Mouse (Mus musculus): ENCODE data around the gene Erg. TPM values are rescaled to one million over a fixed set of nuclear protein-coding genes. Genes with fewer than 3 reads are reported as not detected.

Gene Erg
- total RNA-seq (2015) (20.9 and 26.9 TPM in 2 replicates), total RNA-seq (2017) (46.0 and 55.8 TPM in 2 replicates)

DNA sequence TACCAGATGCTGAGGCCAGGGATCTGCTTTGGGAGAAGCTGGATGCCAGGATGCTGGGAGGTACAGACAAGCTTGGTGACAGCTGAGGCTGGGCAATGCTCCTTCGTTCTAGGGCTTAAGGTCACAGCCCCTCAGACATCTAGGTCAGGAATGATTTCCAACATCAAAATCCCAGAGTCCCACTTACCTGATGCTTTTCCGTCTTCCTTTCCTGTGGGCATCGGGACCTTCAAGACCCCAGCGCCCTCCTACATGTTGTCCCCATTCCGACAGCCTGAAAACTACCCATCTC, at the start of gene Erg:
Gene Erg, minus strand, starts transcription at position 283 of the 292 bp plus-strand sequence.
- ATAC-seq (replicated peaks; ENCODE audit: poor library complexity), result no peak

DNA sequence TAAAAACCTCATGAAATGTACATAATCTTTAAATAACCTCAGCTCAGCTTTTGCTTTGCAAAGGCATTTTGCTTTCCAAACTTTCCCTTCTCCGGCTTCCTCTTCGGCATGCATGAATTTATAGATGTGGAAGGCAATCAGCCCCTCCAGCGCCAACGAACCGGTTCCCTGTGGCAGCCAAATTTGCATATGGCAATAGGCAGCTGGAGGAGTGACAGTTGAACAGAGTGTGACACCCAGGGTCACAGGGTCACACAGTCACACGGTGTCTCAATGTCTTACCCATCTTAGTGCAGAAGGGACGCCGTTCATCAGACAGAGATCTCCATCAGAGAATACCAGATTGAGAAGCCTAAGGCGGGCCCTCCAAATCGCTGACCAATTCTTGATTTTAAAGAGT, 45.4 kb upstream of the Erg start:
- no peak for ATAC-seq (replicated peaks; ENCODE audit: poor library complexity)

DNA sequence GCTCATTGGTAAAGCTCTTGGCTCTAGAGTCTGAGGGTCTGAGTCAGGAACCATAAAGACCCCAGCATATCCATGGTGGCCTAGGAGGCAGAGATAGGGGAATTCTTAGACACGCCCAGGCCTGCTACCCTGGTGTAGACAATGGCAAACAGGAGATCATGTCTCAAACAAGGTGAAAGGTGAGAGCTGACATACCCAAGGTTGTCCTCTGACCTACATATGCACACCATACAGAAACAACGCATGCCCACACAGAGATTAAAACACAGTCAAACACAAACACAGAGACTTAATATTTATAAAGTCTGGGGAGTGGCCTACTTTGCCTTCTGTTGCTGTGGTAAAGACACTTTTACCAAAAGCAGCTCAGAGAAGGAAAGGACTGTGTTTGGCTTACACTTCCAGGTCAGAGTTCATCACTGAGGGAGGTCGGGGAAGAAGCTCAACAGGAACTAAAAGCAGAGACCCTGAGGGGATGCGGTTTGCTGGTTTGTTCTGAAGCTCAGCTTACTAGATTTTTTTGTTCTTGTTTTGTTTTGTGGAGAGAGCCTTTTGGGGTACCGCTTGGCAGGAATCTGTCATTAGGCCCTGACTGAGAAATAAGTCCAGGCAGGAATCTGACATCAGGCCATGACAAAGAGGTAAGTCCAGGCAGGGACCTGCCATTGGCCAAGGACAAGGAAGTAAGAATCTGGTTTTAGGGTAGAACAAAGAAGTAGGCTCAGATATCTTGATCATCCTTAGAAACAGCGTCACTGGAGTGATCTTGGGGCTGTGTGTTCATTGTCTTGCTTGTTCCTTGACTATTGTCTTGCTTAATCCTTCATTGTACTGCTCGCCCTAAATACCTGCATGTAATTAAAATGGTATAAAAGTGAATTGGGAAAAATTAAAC, 37.7 kb upstream of the Erg start:
- ATAC-seq (replicated peaks; ENCODE audit: poor library complexity), result no peak

DNA sequence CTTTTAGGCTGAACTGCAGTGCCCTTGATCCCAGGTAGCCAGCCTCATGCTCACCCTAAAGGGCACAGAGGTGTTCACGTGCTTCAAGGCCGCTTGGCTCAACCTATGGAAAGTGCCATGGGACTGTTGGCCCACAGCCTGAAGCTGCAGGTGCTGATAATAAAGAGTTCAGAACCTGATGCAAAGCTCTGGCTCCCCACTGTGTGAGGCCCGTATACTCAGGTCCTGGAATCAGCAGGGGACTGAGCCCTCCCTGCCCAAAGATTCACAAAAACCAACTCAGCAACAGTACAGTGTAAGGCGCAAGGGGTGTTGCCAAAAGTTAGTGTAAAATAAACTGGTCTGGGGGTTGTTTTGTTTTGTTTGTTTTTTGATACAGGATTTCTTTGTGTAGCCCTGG, 36.7 kb upstream of the Erg start:
- ATAC-seq (replicated peaks; ENCODE audit: poor library complexity), result no peak

DNA sequence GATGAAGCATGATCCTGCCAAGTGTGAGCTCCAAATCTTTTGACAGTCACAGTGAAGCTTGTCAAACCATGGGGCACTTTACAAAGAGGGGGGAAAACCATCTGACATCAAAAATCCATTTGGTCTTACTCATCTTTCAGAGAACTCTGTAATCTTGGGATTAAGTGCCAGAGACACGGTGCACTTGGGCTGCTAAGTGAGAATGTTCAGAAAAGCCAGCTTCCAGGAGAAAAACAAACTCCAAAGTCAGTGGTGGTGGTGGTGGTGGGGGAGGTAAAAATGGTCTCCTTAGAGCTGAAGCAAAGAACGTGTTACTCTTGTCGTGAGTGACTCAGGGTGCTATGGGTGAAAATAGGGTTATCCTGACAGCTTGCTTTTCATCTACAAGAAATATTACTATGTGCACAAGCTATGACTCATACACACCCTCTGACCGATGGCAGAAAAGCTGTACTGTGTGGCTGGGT, 33.5 kb upstream of the Erg start:
- ATAC-seq (replicated peaks; ENCODE audit: poor library complexity), result no peak

DNA sequence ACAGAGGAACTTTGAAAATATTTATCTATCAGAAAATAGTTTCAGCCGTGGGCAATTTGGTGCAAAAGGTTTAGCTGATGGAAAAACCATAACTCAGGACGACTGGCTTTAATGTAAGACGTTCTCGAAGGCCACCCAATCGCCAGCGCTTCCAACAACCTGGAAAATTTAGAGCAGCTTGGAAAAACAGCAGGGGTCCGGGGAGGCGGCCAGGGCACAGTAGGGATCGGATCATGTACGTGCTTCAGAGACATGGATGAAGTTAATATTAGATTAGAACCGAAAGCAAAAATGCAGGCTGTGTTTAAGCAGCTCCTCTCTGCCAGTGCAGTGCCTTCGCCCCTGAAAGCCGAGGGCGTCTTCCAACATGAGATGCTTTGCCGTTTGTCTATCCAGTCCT, 31.8 kb upstream of the Erg start:
- no peak for ATAC-seq (replicated peaks; ENCODE audit: poor library complexity)

DNA sequence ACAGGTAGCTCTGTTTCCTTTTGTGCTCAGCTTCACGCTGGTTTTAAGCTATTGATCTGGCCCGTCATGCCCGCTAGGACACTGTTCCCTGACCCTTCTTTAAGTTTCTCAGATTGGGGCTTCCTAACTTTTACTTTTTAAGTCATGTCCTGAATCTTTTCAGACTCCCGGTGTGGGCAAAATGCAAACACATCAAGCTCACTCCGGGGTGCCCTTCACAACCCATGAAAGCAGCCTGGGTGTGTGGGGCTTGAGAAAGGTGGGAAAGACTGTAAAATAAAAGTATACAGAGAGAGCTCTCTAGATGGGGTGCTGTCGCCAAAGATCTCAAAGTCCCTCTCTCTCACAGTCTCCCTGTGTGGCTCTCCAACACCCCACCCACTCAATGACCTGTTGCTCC, 31.3 kb upstream of the Erg start:
- no peak for ATAC-seq (replicated peaks; ENCODE audit: poor library complexity)

DNA sequence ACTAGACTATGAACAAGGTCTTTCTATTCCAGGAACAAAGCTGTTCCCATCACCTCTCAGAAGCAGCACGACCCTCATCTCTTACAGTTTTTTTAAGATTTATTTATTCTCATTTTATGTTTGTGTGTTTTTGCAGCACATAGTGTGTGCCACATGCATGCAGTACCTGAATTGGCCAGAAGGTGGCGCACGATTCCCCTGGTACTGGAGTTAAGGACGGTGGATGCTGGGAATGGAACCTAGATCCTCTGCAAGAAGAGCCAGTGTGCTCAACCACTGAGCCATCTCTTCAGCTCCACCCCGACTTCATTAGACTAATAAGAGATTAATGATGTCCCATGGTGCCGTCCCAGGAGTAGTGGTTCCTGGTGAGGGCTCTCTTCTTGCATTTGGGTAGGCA, 29.2 kb upstream of the Erg start:
- ATAC-seq (replicated peaks; ENCODE audit: poor library complexity), result peak; percentile 77

DNA sequence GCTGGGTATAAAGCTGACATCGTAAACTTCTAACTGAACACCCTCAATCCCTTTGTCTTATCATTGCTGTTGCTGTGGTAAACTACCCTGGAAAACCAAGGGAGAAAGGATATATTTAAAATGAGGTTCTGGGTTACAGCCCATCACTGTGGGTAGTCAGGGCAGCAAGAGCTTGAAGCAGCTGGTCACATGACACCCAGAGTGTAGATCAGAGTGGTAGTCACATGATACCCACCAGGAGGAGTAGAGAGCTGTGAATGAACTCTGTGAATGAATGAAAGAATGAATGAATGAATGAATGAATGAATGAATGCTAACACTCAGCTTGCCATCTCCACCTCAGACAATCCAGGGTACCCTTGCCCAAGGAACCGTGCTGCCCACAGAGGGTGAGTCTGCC, 28.1 kb upstream of the Erg start:
- ATAC-seq (replicated peaks; ENCODE audit: poor library complexity), result no peak

DNA sequence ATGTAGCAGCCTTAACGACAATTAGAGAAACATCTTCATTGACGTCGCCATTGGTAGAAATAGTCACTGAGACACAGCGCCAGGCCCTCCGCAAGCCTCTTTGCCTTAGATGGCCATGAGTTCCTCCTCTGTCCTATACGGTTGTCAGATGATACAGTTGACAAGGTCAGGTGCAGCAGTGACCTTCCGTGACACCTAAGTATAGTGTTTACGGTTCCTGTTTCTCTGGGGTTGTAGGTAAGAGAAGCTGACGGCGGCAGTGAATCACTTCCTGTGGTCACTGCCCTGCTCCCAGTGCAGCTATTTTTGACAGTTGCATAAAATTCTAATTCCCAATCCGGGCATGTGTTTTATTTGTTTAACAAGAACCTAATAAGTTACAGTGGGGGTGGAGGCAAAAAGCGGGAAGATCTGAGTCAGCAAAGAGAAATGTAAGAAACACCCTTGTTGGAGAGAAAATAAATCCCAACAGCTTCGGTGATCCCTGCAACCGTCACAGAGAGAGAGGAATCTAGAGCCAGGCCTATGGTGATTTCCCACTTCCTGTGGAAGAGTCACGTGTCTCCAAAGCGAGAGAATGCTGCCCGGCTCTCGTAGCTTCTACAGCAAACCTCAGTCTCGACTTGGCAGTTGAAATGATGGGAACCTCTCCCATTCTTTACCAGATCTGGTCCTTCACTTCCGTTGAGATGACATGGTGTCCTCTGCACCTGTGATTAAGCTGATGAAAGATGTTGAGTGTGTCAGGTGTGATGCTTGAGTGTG, 25.8 kb upstream of the Erg start:
- peak; percentile 77 for ATAC-seq (replicated peaks; ENCODE audit: poor library complexity)

DNA sequence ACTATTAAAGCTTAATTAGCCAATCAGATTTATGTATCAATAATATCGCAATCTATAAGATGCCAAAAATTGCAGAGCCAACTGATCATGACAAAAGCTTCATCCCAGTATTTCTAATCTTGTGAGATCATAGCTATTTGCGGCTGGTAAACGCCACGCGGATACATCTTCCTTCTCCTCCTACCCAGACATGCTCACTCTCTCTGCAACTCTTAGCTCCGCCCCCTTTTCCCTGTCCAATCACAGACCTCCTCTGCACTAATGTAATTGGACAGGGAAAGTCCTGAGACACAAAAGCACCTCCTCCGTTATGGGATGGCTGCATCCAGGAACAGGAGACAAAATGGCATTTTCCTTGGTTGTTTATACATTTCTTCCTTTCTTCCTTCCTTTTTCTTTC, 22.2 kb upstream of the Erg start:
- no peak for ATAC-seq (replicated peaks; ENCODE audit: poor library complexity)

DNA sequence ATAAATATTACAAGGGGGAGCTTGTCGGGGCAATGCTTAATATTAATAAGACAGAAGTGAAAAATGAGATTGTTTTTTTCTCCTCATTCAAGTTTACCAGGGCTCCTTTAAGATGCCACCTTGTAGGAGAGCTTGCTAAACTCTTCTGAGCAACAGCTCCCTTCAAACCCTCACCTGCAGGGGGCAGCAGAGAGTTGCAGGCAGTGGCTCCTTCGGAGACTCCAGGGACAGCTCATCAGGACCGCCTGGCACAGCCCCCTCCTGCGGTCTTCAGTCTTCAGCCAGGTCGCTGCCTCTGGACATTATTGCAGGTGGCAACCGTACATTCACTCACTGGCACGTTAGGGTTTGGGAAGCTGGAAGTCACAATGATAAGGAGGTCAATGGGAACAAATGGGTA, 18.9 kb upstream of the Erg start:
- peak; percentile 76 for ATAC-seq (replicated peaks; ENCODE audit: poor library complexity)

DNA sequence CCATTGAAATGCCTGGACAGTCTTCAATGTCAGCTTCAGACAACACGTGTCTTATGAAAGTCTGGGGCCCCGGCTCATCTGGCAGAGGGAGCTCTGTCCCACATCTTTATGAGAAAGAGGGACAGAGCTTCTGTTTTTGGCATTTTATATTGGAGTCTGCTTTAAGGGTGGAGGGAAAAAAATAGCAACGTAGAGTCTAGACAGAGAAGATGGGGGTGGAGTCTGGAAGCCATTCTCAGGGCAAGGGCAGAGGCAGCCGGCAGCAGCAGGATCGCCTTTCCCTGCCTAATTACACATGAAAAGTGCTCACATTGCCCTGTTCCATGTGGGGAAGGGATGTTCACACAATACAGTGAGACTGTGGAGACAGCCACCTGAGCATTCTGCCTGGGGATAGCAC, 16.1 kb upstream of the Erg start:
- no peak for ATAC-seq (replicated peaks; ENCODE audit: poor library complexity)

DNA sequence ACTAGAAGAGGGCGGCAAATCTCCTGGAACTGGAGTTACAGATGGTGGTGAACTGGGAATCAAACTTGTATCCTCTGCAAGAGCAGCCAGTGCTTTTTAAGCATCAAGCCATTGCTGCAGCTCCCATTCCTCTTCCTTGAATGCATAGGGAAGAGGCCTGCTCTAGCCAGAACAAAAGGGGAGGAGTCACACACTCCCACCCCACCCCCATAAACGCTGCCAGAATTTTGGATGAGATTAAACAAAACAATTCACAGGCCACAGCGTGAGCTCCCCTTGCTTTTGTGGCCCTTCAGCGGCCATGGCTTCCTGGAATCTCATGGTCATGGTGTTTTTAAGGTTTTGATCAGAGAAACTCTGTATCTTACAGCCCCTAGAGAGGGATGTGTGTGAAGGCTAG, 15.4 kb upstream of the Erg start:
- ATAC-seq (replicated peaks; ENCODE audit: poor library complexity), result no peak

DNA sequence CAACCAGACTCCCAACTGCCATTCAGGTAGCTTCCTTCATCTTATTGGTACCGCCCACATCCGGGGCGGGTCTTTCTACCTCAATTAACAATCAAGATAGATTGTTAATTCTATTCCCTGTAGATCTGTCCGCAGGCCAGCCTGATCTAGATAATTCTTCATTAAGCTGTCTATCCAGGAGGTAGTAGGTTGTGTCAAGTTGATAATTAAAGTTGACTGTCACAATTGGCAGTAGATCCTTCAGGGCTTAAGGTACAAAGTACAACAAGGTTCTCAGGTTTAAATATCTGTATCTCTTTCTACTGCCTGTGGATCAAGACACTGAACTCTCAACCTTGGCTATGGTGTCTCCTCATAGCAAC, 14.8 kb upstream of the Erg start:
- no peak for ATAC-seq (replicated peaks; ENCODE audit: poor library complexity)

DNA sequence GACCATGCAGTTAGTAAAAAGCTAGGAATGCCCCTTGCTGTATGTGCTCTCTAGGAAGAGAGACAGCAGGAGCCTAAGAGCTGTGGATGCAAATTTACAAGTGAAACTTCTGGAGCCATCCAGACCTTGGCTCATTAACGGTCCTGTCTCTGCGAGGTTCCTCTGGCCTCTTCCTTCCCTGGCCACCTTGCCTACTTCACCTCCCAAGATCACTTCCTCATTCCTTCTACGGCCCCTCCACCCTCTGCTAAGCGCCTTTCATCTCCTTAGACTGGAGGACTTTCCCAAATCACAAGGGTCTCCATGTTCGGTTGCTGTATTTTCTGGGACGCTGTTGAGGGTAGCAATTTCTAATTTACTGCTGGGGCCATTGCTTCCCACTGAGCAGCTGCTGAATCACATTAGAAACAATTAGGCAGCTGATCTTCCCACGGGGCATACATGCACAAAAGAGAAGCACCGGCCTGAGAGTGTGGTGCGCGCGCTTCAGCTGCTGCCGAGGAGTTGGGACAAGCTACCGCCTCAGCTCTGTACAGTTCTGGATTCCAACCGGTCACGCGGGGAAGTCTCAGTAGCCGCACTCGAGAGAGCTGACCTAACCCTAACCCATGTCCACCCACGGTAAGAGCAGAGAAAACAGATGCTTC, 14.3 kb upstream of the Erg start:
- peak; percentile 68 for ATAC-seq (replicated peaks; ENCODE audit: poor library complexity)

DNA sequence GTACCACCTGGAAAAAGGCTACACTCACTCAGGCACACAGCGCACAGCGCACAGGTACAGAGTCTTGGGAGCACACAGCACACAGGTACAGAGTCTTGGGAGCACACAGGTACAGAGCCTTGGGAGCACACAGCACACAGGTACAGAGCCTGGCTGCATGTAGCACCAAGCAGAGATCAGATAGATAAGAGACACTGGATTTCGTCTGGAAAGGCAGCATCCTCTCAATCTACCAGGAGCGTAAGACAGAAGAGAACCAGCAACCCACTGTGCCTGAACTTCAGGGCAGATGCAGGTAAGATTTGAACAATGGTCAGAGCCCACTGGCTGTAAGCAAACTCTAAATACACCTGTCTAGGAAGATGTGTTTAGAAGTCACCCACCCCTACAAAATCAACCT, 12.5 kb upstream of the Erg start:
- ATAC-seq (replicated peaks; ENCODE audit: poor library complexity), result no peak

DNA sequence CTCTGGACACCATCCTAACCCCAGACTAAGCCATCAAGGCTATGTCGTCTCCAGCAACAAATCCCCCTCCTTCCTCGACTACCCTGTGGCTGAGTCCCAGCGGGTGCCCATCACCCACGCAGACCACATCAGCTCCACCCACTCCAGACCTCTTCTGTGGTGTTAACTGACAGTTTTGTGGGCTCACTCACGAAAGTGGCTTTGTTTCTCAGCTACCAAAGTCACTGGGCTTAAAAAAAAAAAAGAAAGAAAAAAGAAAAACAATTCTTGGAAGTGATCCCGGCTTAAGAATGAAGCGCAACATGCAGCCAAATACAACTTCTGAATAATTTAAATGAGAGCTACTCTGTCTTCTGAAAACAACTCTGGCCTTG, 11.2 kb upstream of the Erg start:
- ATAC-seq (replicated peaks; ENCODE audit: poor library complexity), result no peak

DNA sequence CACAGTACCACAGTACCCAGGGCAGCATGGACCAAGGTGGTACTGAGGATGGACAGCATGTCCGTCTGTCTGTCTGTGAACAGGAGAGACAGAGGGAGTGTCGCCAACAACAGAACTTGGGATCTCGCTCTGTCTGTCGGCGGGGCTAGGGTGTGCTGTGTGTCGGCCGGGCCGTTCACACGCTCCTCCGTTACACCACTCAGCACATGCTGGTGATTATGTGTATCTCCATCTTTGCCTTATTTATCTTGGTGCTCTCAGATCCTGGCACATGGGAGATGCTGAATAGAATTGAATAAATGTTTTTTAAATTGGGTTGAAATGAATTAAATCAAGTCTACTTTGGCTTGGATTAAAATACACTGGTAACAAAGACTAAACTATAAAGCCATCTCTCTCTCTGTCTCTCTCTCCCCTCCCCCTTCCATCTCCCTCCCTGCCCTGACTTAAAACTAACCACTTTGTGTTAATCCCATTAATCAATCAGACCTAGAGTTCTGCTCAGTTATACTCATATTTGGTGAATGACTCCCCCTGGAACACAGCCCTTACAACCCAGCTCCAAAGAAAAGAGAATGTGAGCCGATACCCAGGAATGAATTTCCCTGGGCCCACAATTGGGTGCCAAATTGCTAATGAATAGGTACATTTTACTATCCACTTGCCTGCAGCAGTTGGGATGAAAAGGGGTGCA, 10.6 kb upstream of the Erg start:
- no peak for ATAC-seq (replicated peaks; ENCODE audit: poor library complexity)

DNA sequence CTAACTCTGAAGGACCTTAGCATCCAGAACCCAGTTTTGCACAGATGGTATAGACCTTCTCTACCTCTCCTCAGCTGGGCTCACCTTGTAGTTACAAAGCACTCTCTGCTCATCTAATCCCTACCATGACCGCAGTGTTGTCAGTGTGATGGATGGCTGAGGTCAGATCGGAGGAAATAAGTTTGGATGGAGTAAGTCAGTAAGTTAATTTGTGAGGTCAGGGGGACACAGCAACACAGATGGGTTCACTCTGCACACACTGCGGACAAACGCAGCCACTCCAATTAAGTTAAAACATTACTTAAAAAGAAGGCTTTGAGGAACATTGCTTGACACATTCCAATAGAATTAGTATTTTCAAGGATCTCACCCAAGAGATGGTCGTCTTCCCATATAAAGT, 2.5 kb upstream of the Erg start:
- no peak for ATAC-seq (replicated peaks; ENCODE audit: poor library complexity)

DNA sequence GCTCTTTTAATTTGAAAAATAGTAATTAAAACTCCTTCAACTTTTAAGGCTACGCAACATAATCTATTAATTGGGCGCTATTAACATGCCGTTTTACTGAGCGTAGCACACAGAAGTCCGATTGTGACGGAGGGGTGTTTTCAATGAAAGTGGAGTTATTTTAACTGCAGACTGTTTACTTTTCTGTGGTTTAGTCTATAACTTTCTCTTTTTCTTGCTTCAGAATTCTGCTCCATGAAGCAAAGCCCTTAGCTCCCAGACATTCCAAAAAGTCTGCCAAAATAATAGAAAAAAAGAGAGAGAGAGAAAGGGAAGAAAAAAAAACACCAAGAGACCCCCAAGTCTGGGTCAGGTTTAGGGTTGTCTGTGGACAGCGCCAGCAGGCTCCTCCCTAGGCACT, 333 bp upstream of the Erg start:
- ATAC-seq (replicated peaks; ENCODE audit: poor library complexity), result no peak
